Mouse (Mus musculus) limb, embryonic 14.5 days (tissue): ENCODE measurements around the gene Cradd. TPM values are rescaled to one million over a fixed set of nuclear protein-coding genes. Genes with fewer than 3 reads are reported as not detected.

Experiments
- ATAC-seq: fragments of 200-750 bp; cut with Nextera tagmentation; 2 replicates; pipeline ENCODE4 v1.8.0; 2017; ENCODE audit warnings: low read depth, moderate number of reproducible peaks, moderate TSS enrichment; ENCODE audit not compliant: low FRiP score
- DNase-seq: peaks from one replicate; pipeline ENCODE4 v3.0.0-alpha.2; 2015; ENCODE audit warnings: low spot score
- H3K27ac ChIP-seq: fragments of 300-500 bp; sonication (generic); replicated peaks from 2 replicates; pipeline ENCODE4 v1.5.1; 2014; ENCODE audit warnings: low read depth, mild to moderate bottlenecking, low read length, moderate library complexity, mixed read lengths
- H3K27me3 ChIP-seq: fragments of 300-500 bp; sonication (generic); 2 replicates; pipeline ENCODE4 v1.6.1; 2014; ENCODE audit warnings: low read length, mixed read lengths; ENCODE audit not compliant: control insufficient read depth, insufficient read depth
- H3K36me3 ChIP-seq: fragments of 300-500 bp; sonication (generic); 2 replicates; pipeline ENCODE4 v1.6.1; 2014; ENCODE audit warnings: mild to moderate bottlenecking, low read length, moderate library complexity, mixed read lengths; ENCODE audit not compliant: control insufficient read depth, insufficient read depth
- H3K4me1 ChIP-seq: fragments of 300-500 bp; sonication (generic); 2 replicates; pipeline ENCODE4 v1.6.1; 2014; ENCODE audit warnings: antibody characterized with exemption, low read length, mixed read lengths; ENCODE audit not compliant: control insufficient read depth, insufficient read depth
- H3K4me2 ChIP-seq: fragments of 300-500 bp; sonication (generic); replicated peaks from 2 replicates; pipeline ENCODE4 v1.6.1; 2014; ENCODE audit warnings: low read depth, mild to moderate bottlenecking, low read length, moderate library complexity; ENCODE audit not compliant: severe bottlenecking
- H3K4me3 ChIP-seq: fragments of 300-500 bp; sonication (generic); replicated peaks from 2 replicates; pipeline ENCODE4 v1.5.1; 2014; ENCODE audit warnings: low read length
- H3K9ac ChIP-seq: fragments of 300-500 bp; sonication (generic); 2 replicates; pipeline ENCODE4 v1.6.1; 2014; ENCODE audit warnings: mild to moderate bottlenecking, low read depth, low read length, moderate library complexity; ENCODE audit not compliant: severe bottlenecking
- H3K9me3 ChIP-seq: fragments of 300-500 bp; sonication (generic); 2 replicates; pipeline ENCODE4 v1.6.1; 2016; ENCODE audit warnings: low read length; ENCODE audit not compliant: control insufficient read depth
- POLR2A ChIP-seq: fragments of 200-500 bp; IDR thresholded peaks from 2 replicates; pipeline ENCODE4 v1.8.0; 2012; ENCODE audit warnings: inconsistent platforms, mild to moderate bottlenecking, moderate library complexity, borderline replicate concordance; ENCODE audit not compliant: insufficient read depth, insufficient read length; ENCODE audit errors: extremely low read depth
- WGBS: fragments of 180-500 bp; shearing (Covaris S2); extraction: QIAGEN DNeasy Blood & Tissue Kit; methylation state at CpG from one replicate; pipeline ENCODE4 v1.1.7; 2014; 5-methylcytosine and 5-hydroxymethylcytosine counted together
- polyA plus RNA-seq, 2 experiments: library from polyadenylated mRNA; depleted of rRNA in 1 of 2; stranded (reverse) in 1 of 2; unstranded in 1 of 2; fragments of >200 nt; fragmentation: Nextera tagmentation in 1 of 2; extraction: Ambion mirVana in 1 of 2; gene quantifications; 2 replicates each; pipeline versions ENCODE4 v1.2.1 to v1.2.3; 2012 to 2014

Cradd gene
- polyA plus RNA-seq, 2 experiments: 8.1 to 10.4 TPM

GRCm38 (mm10) chr10:95280327-95280726 is 43.6 kb downstream of the Cradd start:
- H3K36me3 ChIP-seq: no peaks in the 10 kb centered on the region
- H3K9ac ChIP-seq: no peak overlapping the region
- no peak overlapping the region for H3K27ac ChIP-seq
- ATAC-seq (no peak), DNase-seq (no peak)
- 96% methylated on average over 3 of the region's 3 CpGs for WGBS
- H3K4me1 ChIP-seq: no peaks in the 10 kb centered on the region
- no peak for TF ChIP-seq POLR2A
- no peaks in the 10 kb centered on the region for H3K27me3 ChIP-seq
- no peak overlapping the region for H3K4me3 ChIP-seq
- no peak overlapping the region for H3K4me2 ChIP-seq
- H3K9me3 ChIP-seq: no peaks in the 10 kb centered on the region

GRCm38 (mm10) chr10:95279459-95279858 is 44.5 kb downstream of the Cradd start:
- no peak for TF ChIP-seq POLR2A
- Histone ChIP-seq H3K9me3 (no peaks in the 10 kb centered on the region), H3K27ac (no peak overlapping the region), H3K36me3 (no peaks in the 10 kb centered on the region), H3K9ac (no peak overlapping the region), H3K4me3 (no peak overlapping the region), H3K27me3 (no peaks in the 10 kb centered on the region), H3K4me1 (no peaks in the 10 kb centered on the region), H3K4me2 (no peak overlapping the region)
- WGBS: 89% methylated on average over 1 of the region's 1 CpGs
- no peak for DNase-seq
- ATAC-seq: no peak

GRCm38 (mm10) chr10:95278085-95278484 is 45.8 kb downstream of the Cradd start:
- Histone ChIP-seq H3K9me3 (no peaks in the 10 kb centered on the region), H3K36me3 (no peaks in the 10 kb centered on the region), H3K9ac (no peak overlapping the region), H3K4me1 (no peaks in the 10 kb centered on the region), H3K4me3 (no peak overlapping the region), H3K4me2 (no peak overlapping the region), H3K27ac (no peak overlapping the region), H3K27me3 (no peaks in the 10 kb centered on the region)
- DNase-seq: no peak
- no peak for ATAC-seq
- WGBS: 74% methylated on average over 11 of the region's 11 CpGs
- no peak for TF ChIP-seq POLR2A

- no peak overlapping the region for H3K9ac ChIP-seq
- H3K4me1 ChIP-seq: no peaks in the 10 kb centered on the region
- no peaks in the 10 kb centered on the region for H3K27me3 ChIP-seq
- H3K4me2 ChIP-seq: no peak overlapping the region
- WGBS: 74% methylated on average over 9 of the region's 9 CpGs
- TF ChIP-seq POLR2A: no peak
- no peaks in the 10 kb centered on the region for H3K9me3 ChIP-seq
- DNase-seq (no peak), ATAC-seq (no peak)
- no peak overlapping the region for H3K27ac ChIP-seq
- H3K4me3 ChIP-seq: no peak overlapping the region
- H3K36me3 ChIP-seq: no peaks in the 10 kb centered on the region
Measured at GRCm38 (mm10) chr10:95275488-95275887, 48.4 kb downstream of the Cradd start.

- H3K4me1 ChIP-seq: no peaks in the 10 kb centered on the region
- WGBS: 85% methylated on average over 13 of the region's 13 CpGs
- H3K4me2 ChIP-seq: no peak overlapping the region
Measured at GRCm38 (mm10) chr10:95273226-95273625, 50.7 kb downstream of the Cradd start.

GRCm38 (mm10) chr10:95269151-95269550 is 54.8 kb downstream of the Cradd start:
- 49% methylated on average over 7 of the region's 7 CpGs for WGBS
- Histone ChIP-seq H3K36me3 (no peaks in the 10 kb centered on the region), H3K4me3 (no peak overlapping the region), H3K27me3 (no peaks in the 10 kb centered on the region), H3K4me2 (no peak overlapping the region), H3K9me3 (no peaks in the 10 kb centered on the region), H3K4me1 (peaks cover 13% of the 10 kb centered on the region), H3K27ac (no peak overlapping the region), H3K9ac (no peak overlapping the region)
- ATAC-seq: no peak
- DNase-seq: no peak
- no peak for TF ChIP-seq POLR2A

More at GRCm38 (mm10) chr10:95273226-95273625, 50.7 kb downstream of the Cradd start:
- H3K4me3 ChIP-seq: no peak overlapping the region
- H3K27me3 ChIP-seq: no peaks in the 10 kb centered on the region
- H3K9ac ChIP-seq: no peak overlapping the region
- no peak overlapping the region for H3K27ac ChIP-seq
- DNase-seq: no peak
- H3K9me3 ChIP-seq: no peaks in the 10 kb centered on the region
- H3K36me3 ChIP-seq: no peaks in the 10 kb centered on the region
- TF ChIP-seq POLR2A: no peak
- no peak for ATAC-seq
